Mouse (Mus musculus) forebrain, postnatal 0 days (tissue): Measurements from ENCODE around the gene Tmem200a. TPM values are rescaled to one million over a fixed set of nuclear protein-coding genes. Genes with fewer than 3 reads are reported as not detected.

ENCODE experiments used
- ATAC-seq: fragments of 200-750 bp; cut with Nextera tagmentation; 2 replicates; pipeline ENCODE4 v1.8.0; 2017; ENCODE audit warnings: mild to moderate bottlenecking, moderate library complexity
- DNase-seq: peaks from one replicate; pipeline ENCODE4 v3.0.0-alpha.2; 2015
- H3K27ac ChIP-seq: fragments of 300-500 bp; sonication (generic); 2 replicates; pipeline ENCODE4 v1.5.1; 2014; ENCODE audit warnings: low read depth, mild to moderate bottlenecking, antibody characterized with exemption, low read length, moderate library complexity, mixed read lengths
- H3K27me3 ChIP-seq: fragments of 300-500 bp; sonication (generic); 2 replicates; pipeline ENCODE4 v1.6.1; 2014; ENCODE audit warnings: mild to moderate bottlenecking, low read length, mixed read lengths; ENCODE audit not compliant: insufficient read depth
- H3K36me3 ChIP-seq: fragments of 300-500 bp; sonication (generic); 2 replicates; pipeline ENCODE4 v1.6.1; 2014; ENCODE audit warnings: mild to moderate bottlenecking, moderate library complexity; ENCODE audit not compliant: insufficient read depth
- H3K4me1 ChIP-seq: fragments of 300-500 bp; sonication (generic); 2 replicates; pipeline ENCODE4 v1.6.1; 2014; ENCODE audit warnings: antibody characterized with exemption; ENCODE audit not compliant: insufficient read depth
- H3K4me2 ChIP-seq: fragments of 300-500 bp; sonication (generic); 2 replicates; pipeline ENCODE4 v1.6.1; 2014; ENCODE audit warnings: low read depth, mild to moderate bottlenecking, moderate library complexity
- H3K4me3 ChIP-seq: fragments of 300-500 bp; sonication (generic); 2 replicates; pipeline ENCODE4 v1.5.1; 2014; ENCODE audit warnings: low read depth, low read length, mixed read lengths
- H3K9ac ChIP-seq: fragments of 300-500 bp; sonication (generic); 2 replicates; pipeline ENCODE4 v1.6.1; 2014; ENCODE audit warnings: mild to moderate bottlenecking
- H3K9me3 ChIP-seq: fragments of 300-500 bp; sonication (generic); 2 replicates; pipeline ENCODE4 v1.6.1; 2016; ENCODE audit warnings: low read length
- CTCF ChIP-seq: sonication (generic); IDR thresholded peaks from 2 replicates; pipeline ENCODE4 v1.5.1; 2016; ENCODE audit warnings: antibody characterized with exemption, control low read depth, low read depth
- WGBS: fragments of 180-500 bp; shearing (Covaris S2); extraction: QIAGEN DNeasy Blood & Tissue Kit; methylation state at CpG from one replicate; pipeline ENCODE4 v1.1.7; 2014; 5-methylcytosine and 5-hydroxymethylcytosine counted together
- polyA plus RNA-seq: library from polyadenylated mRNA; unstranded; fragments of >200 nt; fragmentation: Nextera tagmentation; extraction: Ambion mirVana; gene quantifications from 2 replicates; pipeline ENCODE4 v1.2.1, GENCODE M21; 2015
- total RNA-seq: library from RNA; depleted of rRNA; stranded (reverse); fragments of >200 nt; gene quantifications from 2 replicates; pipeline ENCODE4 v1.2.3, GENCODE M21; 2014

Gene Tmem200a
- total and polyA plus RNA-seq, 2 experiments from 2014 or later, result 20.0 to 27.9 TPM

DNA sequence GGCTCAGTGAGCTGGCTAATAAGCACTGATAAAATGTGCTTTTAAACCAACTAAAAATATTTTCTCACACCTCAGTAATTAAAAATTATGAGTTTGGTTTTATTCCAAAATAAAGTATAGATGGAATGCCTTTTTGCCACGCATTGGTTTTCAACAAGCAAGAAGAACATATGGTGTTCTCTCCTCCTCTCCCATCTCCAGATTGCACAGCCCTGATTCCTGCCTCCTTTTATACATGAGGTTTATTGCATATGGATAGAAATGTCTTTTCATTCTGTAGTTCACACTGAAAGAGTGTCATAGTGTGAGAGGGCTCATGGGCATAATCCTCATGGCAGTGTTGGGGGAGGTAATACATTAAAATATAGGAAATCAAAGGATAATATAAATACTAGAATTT lies 96.2 kb downstream of the Tmem200a start:
- H3K27me3 ChIP-seq, result no peaks in the 10 kb centered on the region
- ATAC-seq, result peak; percentile 90
- 65% methylated on average over 1 of the region's 1 CpGs for WGBS

DNA sequence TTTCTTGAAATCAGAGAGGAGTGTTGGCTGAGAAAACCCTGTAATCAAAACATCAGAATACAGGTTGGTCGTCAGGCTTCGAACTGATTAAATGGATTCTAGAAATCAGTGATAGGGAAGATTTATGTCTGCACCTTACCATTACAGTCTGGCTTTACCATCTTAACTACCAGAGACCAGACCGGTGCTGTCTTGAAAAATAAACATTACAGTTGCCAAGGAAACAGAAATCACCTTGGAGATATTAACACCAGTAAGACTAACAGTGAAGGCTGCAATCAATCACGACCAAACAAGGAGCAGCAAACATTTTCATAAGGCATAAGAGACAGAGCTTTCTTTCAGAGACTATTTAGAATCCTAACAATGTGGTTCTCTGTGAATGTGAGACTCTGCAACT lies 116.0 kb downstream of the Tmem200a start:
- no peak overlapping the region for H3K4me3 ChIP-seq
- H3K4me2 ChIP-seq, result no peak overlapping the region
- H3K9ac ChIP-seq, result no peak overlapping the region
- H3K4me1 ChIP-seq, result no peaks in the 10 kb centered on the region
- DNase-seq (no peak), ATAC-seq (peak; percentile 34; the same call in 1 of the 2 replicates)
- H3K9me3 ChIP-seq, result no peaks in the 10 kb centered on the region
- no peak overlapping the region for H3K27ac ChIP-seq
- H3K36me3 ChIP-seq, result no peaks in the 10 kb centered on the region
- TF ChIP-seq CTCF, result no peak
- WGBS, result 52% methylated on average over 4 of the region's 4 CpGs
- no peaks in the 10 kb centered on the region for H3K27me3 ChIP-seq

More for the DNA sequence above, 96.2 kb downstream of the Tmem200a start:
- Histone ChIP-seq H3K36me3 (no peaks in the 10 kb centered on the region), H3K4me1 (no peaks in the 10 kb centered on the region), H3K4me2 (no peak overlapping the region), H3K9me3 (no peaks in the 10 kb centered on the region), H3K9ac (no peak overlapping the region), H3K4me3 (no peak overlapping the region), H3K27ac (no peak overlapping the region)
- TF ChIP-seq CTCF, result no peak
- DNase-seq, result peak; percentile 48

DNA sequence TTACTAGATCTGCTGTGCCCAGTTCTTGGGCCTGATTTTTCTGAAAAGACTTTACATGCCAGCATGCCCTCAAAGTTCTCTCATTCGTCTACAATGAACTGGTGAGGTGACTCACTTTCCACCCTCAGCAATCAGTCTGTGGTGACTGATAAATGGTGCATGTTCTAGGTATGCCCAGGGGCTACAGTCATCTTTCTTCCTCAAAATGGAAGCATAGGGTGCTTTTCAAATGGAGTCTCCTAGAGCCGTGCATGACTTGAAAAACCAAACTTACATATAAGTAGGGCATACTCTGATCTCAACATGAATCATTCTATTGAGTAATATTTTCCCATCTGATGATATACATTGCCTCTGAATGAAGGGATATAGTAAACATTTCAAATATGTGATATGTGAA lies 117.8 kb downstream of the Tmem200a start:
- H3K9me3 ChIP-seq, result no peaks in the 10 kb centered on the region
- H3K27ac ChIP-seq, result no peak overlapping the region
- H3K4me1 ChIP-seq, result no peaks in the 10 kb centered on the region
- no peak overlapping the region for H3K4me2 ChIP-seq
- H3K36me3 ChIP-seq, result no peaks in the 10 kb centered on the region
- ATAC-seq (no peak), DNase-seq (no peak)
- TF ChIP-seq CTCF, result no peak
- H3K27me3 ChIP-seq, result no peaks in the 10 kb centered on the region
- 92% methylated on average over 2 of the region's 2 CpGs for WGBS
- H3K9ac ChIP-seq, result no peak overlapping the region
- H3K4me3 ChIP-seq, result no peak overlapping the region

DNA sequence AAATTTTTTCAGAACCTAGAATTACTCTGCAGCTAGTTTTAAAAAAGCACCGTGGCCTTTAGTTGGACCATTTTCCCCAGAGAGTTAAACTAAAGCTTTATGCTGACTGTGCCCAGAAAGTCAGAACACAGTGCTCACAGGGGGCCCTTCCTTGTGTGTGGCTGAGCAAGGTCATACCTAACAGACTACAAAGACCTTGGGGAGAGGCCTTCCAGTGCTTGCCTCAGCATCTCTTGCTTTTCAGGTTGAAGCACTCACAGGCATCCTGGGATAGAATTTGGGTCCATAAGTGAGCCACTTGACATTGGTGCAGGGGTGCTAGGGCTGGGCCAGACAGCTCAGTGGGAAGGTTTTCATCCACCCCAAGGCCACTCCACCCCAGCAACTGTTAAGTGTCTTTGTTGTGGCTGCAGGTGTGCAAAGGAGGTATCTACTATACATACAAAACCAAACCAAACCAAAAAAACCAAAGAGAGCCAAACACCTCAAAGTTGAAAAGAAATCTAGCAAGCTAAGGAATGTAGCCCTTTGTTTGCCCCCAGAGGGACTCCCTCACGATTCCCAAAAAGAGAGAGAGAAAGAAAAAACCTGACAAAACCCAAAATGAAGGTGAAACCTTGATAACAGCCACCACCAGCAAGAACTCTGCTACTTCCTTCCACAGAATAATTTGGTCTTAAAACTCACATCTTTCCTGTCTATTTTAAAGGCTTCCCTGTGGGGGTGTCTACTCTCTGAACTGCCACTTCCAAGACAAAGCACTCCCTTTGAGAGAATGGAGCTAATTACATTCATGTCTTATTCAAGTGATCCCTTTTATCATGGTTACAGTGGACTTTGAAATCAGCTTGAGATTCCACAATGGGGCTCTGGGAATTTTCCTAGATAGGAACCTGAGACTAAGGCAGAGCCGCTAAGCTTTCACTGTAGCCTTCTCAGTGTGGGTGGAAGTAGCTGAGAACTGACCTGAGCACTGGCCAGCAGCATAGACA lies 119.8 kb downstream of the Tmem200a start:
- Histone ChIP-seq H3K4me1 (no peaks in the 10 kb centered on the region), H3K4me3 (no peak overlapping the region), H3K9me3 (no peaks in the 10 kb centered on the region), H3K27me3 (no peaks in the 10 kb centered on the region), H3K27ac (no peak overlapping the region), H3K4me2 (no peak overlapping the region), H3K36me3 (no peaks in the 10 kb centered on the region), H3K9ac (no peak overlapping the region)
- no peak for DNase-seq
- WGBS, result 33% methylated on average over 3 of the region's 3 CpGs
- no peak for ATAC-seq
- no peak for TF ChIP-seq CTCF

DNA sequence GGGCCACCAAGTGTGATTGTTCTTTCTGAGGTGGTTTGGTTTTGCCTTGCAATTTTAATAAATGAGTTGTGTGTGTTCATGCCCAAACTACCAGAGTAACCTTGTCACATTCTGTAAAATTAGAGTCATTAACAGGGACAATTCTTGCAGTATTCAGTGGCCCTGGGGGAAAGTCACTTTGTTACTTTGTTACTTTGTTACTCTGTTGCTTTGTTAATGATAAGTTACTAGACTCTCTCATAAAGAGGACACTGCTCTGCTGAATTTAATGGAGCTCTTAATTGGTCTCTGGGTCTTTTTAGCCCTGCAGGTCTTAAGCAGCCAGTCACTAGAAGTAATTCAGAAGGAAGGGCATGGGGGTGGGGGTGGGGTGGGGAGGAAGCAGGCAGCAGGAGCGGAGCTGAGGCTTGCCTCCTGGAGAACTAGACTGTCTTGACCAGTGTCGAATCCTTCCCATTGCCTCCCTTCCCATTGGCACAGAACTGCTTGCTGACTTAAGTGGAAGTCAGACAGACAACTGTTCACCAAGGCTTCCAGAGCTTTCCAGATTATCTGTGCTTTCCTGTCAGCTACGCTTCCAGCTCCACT lies 124.1 kb downstream of the Tmem200a start:
- H3K9me3 ChIP-seq, result no peaks in the 10 kb centered on the region
- WGBS, result 45% methylated on average over 3 of the region's 3 CpGs
- H3K27ac ChIP-seq, result no peak overlapping the region
- H3K9ac ChIP-seq, result no peak overlapping the region
- no peak overlapping the region for H3K4me3 ChIP-seq
- H3K4me2 ChIP-seq, result no peak overlapping the region
- H3K27me3 ChIP-seq, result no peaks in the 10 kb centered on the region
- no peak for DNase-seq
- no peak for ATAC-seq
- H3K36me3 ChIP-seq, result no peaks in the 10 kb centered on the region
- no peaks in the 10 kb centered on the region for H3K4me1 ChIP-seq
- TF ChIP-seq CTCF, result no peak

DNA sequence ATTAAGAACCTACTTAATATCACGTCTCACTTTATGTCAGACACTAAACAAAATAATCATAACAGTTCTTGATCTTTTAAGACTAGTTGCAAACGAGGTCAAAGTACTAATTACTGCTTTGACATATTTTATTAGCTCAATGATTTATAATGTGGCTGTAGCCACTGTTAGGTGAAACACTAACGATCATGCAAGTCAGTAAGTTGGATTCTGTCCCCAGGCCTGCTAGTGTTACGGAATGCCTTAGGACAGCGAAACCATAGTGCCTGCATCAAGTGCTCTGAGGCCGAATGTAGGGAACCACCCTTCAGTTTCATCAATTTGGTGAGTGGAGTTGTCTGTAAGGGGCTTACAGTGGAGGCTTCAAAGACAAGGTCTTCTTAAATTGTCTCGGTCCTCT lies 126.0 kb downstream of the Tmem200a start:
- Histone ChIP-seq H3K27ac (no peak overlapping the region), H3K4me2 (no peak overlapping the region), H3K9ac (no peak overlapping the region), H3K4me3 (no peak overlapping the region), H3K36me3 (no peaks in the 10 kb centered on the region), H3K4me1 (no peaks in the 10 kb centered on the region), H3K9me3 (no peaks in the 10 kb centered on the region), H3K27me3 (no peaks in the 10 kb centered on the region)
- ATAC-seq (no peak), DNase-seq (no peak)
- 70% methylated on average over 7 of the region's 7 CpGs for WGBS
- no peak for TF ChIP-seq CTCF

DNA sequence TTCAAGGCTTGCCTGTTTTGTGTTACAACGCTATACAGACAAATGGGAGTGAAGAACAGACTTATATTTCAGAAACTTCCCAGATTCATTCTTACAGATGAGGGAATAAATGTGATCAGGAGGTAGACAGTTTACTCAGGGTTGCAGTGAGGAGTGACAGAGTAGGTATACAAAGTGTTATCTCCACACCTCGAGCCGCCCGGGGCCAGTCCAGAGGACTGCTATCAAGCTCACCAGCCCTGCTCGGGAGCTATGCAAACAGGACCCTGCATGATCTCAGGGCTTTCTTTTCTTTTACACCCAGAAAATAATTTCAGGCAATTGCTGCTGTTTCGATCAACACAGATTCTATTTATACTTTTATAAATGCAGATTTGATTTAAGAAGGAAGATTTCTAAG lies 126.7 kb downstream of the Tmem200a start:
- 79% methylated on average over 6 of the region's 6 CpGs for WGBS

More for the DNA sequence above, 126.7 kb downstream of the Tmem200a start:
- Histone ChIP-seq H3K36me3 (no peaks in the 10 kb centered on the region), H3K27ac (no peak overlapping the region), H3K4me2 (no peak overlapping the region), H3K27me3 (no peaks in the 10 kb centered on the region), H3K4me3 (no peak overlapping the region), H3K4me1 (no peaks in the 10 kb centered on the region), H3K9me3 (no peaks in the 10 kb centered on the region), H3K9ac (no peak overlapping the region)
- DNase-seq (no peak), ATAC-seq (no peak)
- no peak for TF ChIP-seq CTCF
